Mouse (Mus musculus) neural tube, embryonic 11.5 days (tissue): ENCODE measurements around the gene Sp4. TPM values are rescaled to one million over a fixed set of nuclear protein-coding genes. Genes with fewer than 3 reads are reported as not detected.

Source experiments
- ATAC-seq: fragments of 200-750 bp; cut with Nextera tagmentation; 2 replicates; pipeline ENCODE4 v1.8.0; 2017; ENCODE audit warnings: moderate number of reproducible peaks, mild to moderate bottlenecking, moderate TSS enrichment, moderate library complexity; ENCODE audit not compliant: insufficient read depth, low FRiP score, low TSS enrichment
- DNase-seq: peaks from one replicate; pipeline ENCODE4 v3.0.0-alpha.2; 2015; ENCODE audit warnings: low spot score
- H3K27ac ChIP-seq: fragments of 300-500 bp; sonication (generic); 2 replicates; pipeline ENCODE4 v1.5.1; 2014; ENCODE audit warnings: low read depth, mild to moderate bottlenecking, low read length
- H3K27me3 ChIP-seq: fragments of 300-500 bp; sonication (generic); 2 replicates; pipeline ENCODE4 v1.6.1; 2014; ENCODE audit warnings: mild to moderate bottlenecking, low read length, mixed read lengths; ENCODE audit not compliant: control insufficient read depth, insufficient read depth
- H3K36me3 ChIP-seq: fragments of 300-500 bp; sonication (generic); 2 replicates; pipeline ENCODE4 v1.6.1; 2014; ENCODE audit warnings: mild to moderate bottlenecking, low read length, moderate library complexity, mixed read lengths; ENCODE audit not compliant: control insufficient read depth, insufficient read depth
- H3K4me1 ChIP-seq: fragments of 300-500 bp; sonication (generic); 2 replicates; pipeline ENCODE4 v1.6.1; 2014; ENCODE audit warnings: low read length, mixed read lengths; ENCODE audit not compliant: control insufficient read depth, insufficient read depth
- H3K4me2 ChIP-seq: fragments of 300-500 bp; sonication (generic); 2 replicates; pipeline ENCODE4 v1.6.1; 2014; ENCODE audit warnings: low read depth, mild to moderate bottlenecking, moderate library complexity
- H3K4me3 ChIP-seq: fragments of 300-500 bp; sonication (generic); 2 replicates; pipeline ENCODE4 v1.5.1; 2014; ENCODE audit warnings: low read depth, low read length
- H3K9ac ChIP-seq: fragments of 300-500 bp; sonication (generic); 2 replicates; pipeline ENCODE4 v1.6.1; 2014; ENCODE audit warnings: mild to moderate bottlenecking, low read length
- H3K9me3 ChIP-seq: fragments of 300-500 bp; sonication (generic); 2 replicates; pipeline ENCODE4 v1.6.1; 2016; ENCODE audit warnings: low read length; ENCODE audit not compliant: control insufficient read depth
- WGBS: fragments of 180-500 bp; shearing (Covaris S2); extraction: QIAGEN DNeasy Blood & Tissue Kit; methylation state at CpG from one replicate; pipeline ENCODE4 v1.1.7; 2014; 5-methylcytosine and 5-hydroxymethylcytosine counted together
- polyA plus RNA-seq: library from polyadenylated mRNA; unstranded; fragments of >200 nt; fragmentation: Nextera tagmentation; extraction: Ambion mirVana; gene quantifications from 2 replicates; pipeline ENCODE4 v1.2.1, GENCODE M21; 2014

The Sp4 gene
- polyA plus RNA-seq, 1 experiment from 2014 or later: 19.0 TPM

DNA sequence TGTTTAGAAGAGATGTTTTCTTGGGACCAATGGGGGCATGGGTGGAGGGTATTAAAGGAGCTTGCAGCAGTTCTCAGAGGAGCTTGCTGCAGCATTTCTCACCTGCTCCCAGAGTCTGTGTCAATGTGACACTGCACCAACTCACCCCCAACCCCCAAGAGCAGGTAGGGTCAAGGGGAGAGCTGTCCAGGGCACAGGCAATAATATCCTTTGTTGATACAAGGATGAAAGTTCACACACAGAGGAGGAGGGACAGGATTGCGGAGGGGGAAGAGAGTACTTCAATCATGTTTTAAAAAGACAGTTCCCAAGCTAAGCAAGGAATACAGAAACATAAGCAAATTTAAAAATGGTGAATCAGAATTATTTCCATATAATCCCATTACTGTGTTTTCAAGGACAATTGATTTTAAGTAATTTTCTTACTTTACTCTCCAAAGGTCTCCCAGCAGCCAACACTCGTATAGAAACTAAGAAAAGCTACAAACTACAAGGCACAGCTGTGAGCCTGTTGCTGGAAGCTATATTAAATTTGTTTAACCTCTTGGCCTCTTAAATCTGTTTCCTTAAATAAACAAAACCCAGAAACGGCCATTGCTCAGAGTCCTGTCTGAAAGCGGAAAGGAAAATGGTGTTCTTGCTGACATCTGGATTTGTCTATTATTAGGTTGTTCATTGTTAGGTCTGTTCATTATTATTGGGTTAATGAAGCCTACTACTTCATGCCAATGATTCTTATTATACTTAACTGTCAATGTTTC, 114.9 kb downstream of the Sp4 start:
- Histone ChIP-seq H3K9me3 (no peaks in the 10 kb centered on the region), H3K4me3 (no peak overlapping the region), H3K4me2 (no peak overlapping the region), H3K9ac (no peak overlapping the region), H3K27ac (no peak overlapping the region), H3K27me3 (peaks cover 9% of the 10 kb centered on the region; the same call in 1 of the 2 replicates), H3K4me1 (peaks cover 5% of the 10 kb centered on the region; the same call in 1 of the 2 replicates), H3K36me3 (no peaks in the 10 kb centered on the region)
- DNase-seq (no peak), ATAC-seq (no peak)
- 21% methylated on average over 4 of the region's 4 CpGs for WGBS

Other genes with a start within 250 kb of the Sp4 start
- 0.16 and 0.18 TPM in 2 replicates for gene Dnah11, start 102.4 kb downstream of the Sp4 start, polyA plus RNA-seq